In genomic region chr12:51967915-51968595, GRCm38 (mm10) we compare ENCODE assay signal across 33 mouse cellular contexts. TPM values are rescaled to one million over a fixed set of nuclear protein-coding genes. Genes with fewer than 3 reads are reported as not detected.
DNase-seq lines count a peak whose midpoint lies in the region; ATAC-seq lines count a peak whose summit lies in the region.
"Had no signal": no experiment of that assay in that cellular context is flagged by ENCODE, and none has a peak within 500 bp of the region (broad histone marks: within the 10 kb centered on the region; RNA-seq: fewer than 3 reads in every experiment).

No protein-coding gene starts in this region.

- no peaks in the 10 kb centered on the region for H3K27me3 ChIP-seq in liver, embryonic 16.5 days (ENCODE audit: control insufficient read depth, insufficient read depth, low read depth, low read length)
- no peaks in the 10 kb centered on the region for H3K27me3 ChIP-seq in liver, embryonic 12.5 days (replicated peaks)
- no peaks in the 10 kb centered on the region for H3K27me3 ChIP-seq in forebrain, embryonic 13.5 days
- H3K27me3 ChIP-seq: heart, embryonic 12.5 days; neural tube, embryonic 15.5 days; stomach, embryonic 15.5 days had no signal

- 0 out of 2 replicates have a peak, but pooled peaks cover 3% of the 10 kb centered on the region for H3K9me3 ChIP-seq in liver, embryonic 16.5 days (replicated peaks; ENCODE audit: control insufficient read depth, low read length)
- H3K9me3 ChIP-seq in liver, embryonic 12.5 days (replicated peaks) = no peaks in the 10 kb centered on the region; the same call in 1 of the 2 replicates
- no peaks in the 10 kb centered on the region for H3K9me3 ChIP-seq in forebrain, embryonic 13.5 days (replicated peaks)
- H3K9me3 ChIP-seq: neural tube, embryonic 15.5 days; stomach, embryonic 15.5 days had no signal

- ATAC-seq in liver, embryonic 16.5 days (ENCODE audit: low read depth) = no peak
- ATAC-seq in liver, embryonic 12.5 days = no peak
- ATAC-seq in megakaryocyte, adult 5-6 weeks (ENCODE audit: poor library complexity, severe bottlenecking) = peak; percentile 57
- no peak for ATAC-seq in forebrain, embryonic 13.5 days
- ATAC-seq: inflammation-experienced regulatory T-cells, adult 6 months had no signal

- H3K4me3 ChIP-seq in liver, embryonic 16.5 days (ENCODE audit: low read depth, low read length) = no peak overlapping the region
- no peak overlapping the region for H3K4me3 ChIP-seq in liver, embryonic 12.5 days
- H3K4me3 ChIP-seq in forebrain, embryonic 13.5 days = no peak overlapping the region
- H3K4me3 ChIP-seq: forebrain, embryonic 10.5 days; gastrocnemius, adult 2 months; heart, embryonic 12.5 days; neural tube, embryonic 15.5 days; stomach, embryonic 15.5 days had no signal

- H3K4me1 ChIP-seq in liver, embryonic 16.5 days (ENCODE audit: control insufficient read depth, low read depth, low read length) = peaks cover 8% of the 10 kb centered on the region
- peaks cover 39% of the 10 kb centered on the region for H3K4me1 ChIP-seq in liver, embryonic 12.5 days
- peaks cover 11% of the 10 kb centered on the region for H3K4me1 ChIP-seq in forebrain, embryonic 13.5 days

- no peaks in the 10 kb centered on the region for H3K36me3 ChIP-seq in liver, embryonic 16.5 days (ENCODE audit: control insufficient read depth, insufficient read depth)
- H3K36me3 ChIP-seq in liver, embryonic 12.5 days = peaks cover 3% of the 10 kb centered on the region; the same call in 1 of the 2 replicates
- H3K36me3 ChIP-seq in forebrain, embryonic 13.5 days (ENCODE audit: poor library complexity, severe bottlenecking) = no peaks in the 10 kb centered on the region
- H3K36me3 ChIP-seq: forebrain, embryonic 10.5 days; neural tube, embryonic 15.5 days; stomach, embryonic 15.5 days had no signal

- DNase-seq in 416B (ENCODE audit: low read depth) (peak; percentile 50), adipocyte (ENCODE audit: low spot score) (peak; percentile 35)
- no peak for DNase-seq in gastrocnemius, postnatal 25 days
- DNase-seq in urinary bladder, postnatal 4 days (ENCODE audit: low spot score in 2 of 2) = no peak
- DNase-seq: adrenal gland, postnatal 25 days; cerebellum, adult 8-10 months; cerebellum, postnatal 36 days; gastrocnemius, adult 2 months; kidney, adult 18-20 months; kidney, postnatal 10 days; left cerebral cortex, postnatal 4 days; right cerebral cortex, adult 18-20 months; right cerebral cortex, postnatal 4 days; thymus, postnatal 36 days had no signal

- no peak overlapping the region for H3K4me2 ChIP-seq in liver, embryonic 16.5 days (ENCODE audit: low read depth, low read length)
- H3K4me2 ChIP-seq in liver, embryonic 12.5 days = no peak overlapping the region
- H3K4me2 ChIP-seq in forebrain, embryonic 13.5 days = no peak overlapping the region
- H3K4me2 ChIP-seq: heart, embryonic 12.5 days; hindbrain, embryonic 14.5 days; midbrain, embryonic 11.5 days; neural tube, embryonic 15.5 days; stomach, embryonic 15.5 days had no signal

- peak overlapping the region; percentile 37; the same call in 1 of the 2 replicates for H3K27ac ChIP-seq in liver, embryonic 16.5 days (ENCODE audit: low read length)
- H3K27ac ChIP-seq in liver, embryonic 12.5 days = no peak overlapping the region
- H3K27ac ChIP-seq in forebrain, embryonic 13.5 days = no peak overlapping the region
- H3K27ac ChIP-seq: forebrain, embryonic 10.5 days; gastrocnemius, adult 2 months; hindbrain, embryonic 14.5 days; neural tube, embryonic 15.5 days; stomach, embryonic 15.5 days had no signal

- no peak overlapping the region for H3K9ac ChIP-seq in liver, embryonic 16.5 days (ENCODE audit: low read depth, low read length)
- no peak overlapping the region for H3K9ac ChIP-seq in liver, embryonic 12.5 days
- H3K9ac ChIP-seq in forebrain, embryonic 13.5 days = no peak overlapping the region
- H3K9ac ChIP-seq: heart, embryonic 12.5 days; hindbrain, embryonic 14.5 days; neural tube, embryonic 15.5 days; stomach, embryonic 15.5 days had no signal

- WGBS in liver, embryonic 16.5 days (ENCODE audit: insufficient replicate concordance) = 64% methylated on average over 9 of the region's 9 CpGs
- 78% methylated on average over 9 of the region's 9 CpGs for WGBS in liver, embryonic 12.5 days (ENCODE audit: insufficient replicate concordance)
- 89% methylated on average over 9 of the region's 9 CpGs for WGBS in forebrain, embryonic 13.5 days

RNA-seq across cellular contexts. Expression of gene Heatr5a, which starts 3.1 kb away (rescaled TPM):
- polyA plus RNA-seq in liver, embryonic 16.5 days (2015; fragmentation: Nextera tagmentation; extraction: Ambion mirVana) = 5.0 and 5.2 TPM in 2 replicates
- polyA plus RNA-seq in liver, embryonic 12.5 days (2016; fragmentation: Nextera tagmentation; extraction: Ambion mirVana) = 12.7 and 13.8 TPM in 2 replicates
- total RNA-seq in megakaryocyte, adult 5-6 weeks (2015) = 38.3 and 43.4 TPM in 2 replicates
- total RNA-seq in megakaryocyte, adult 5-6 weeks (2017) = 37.7 and 39.7 TPM in 2 replicates
- 10 to 100 TPM; 14.8 to 19.5 TPM for total RNA-seq in gastrocnemius, postnatal 25 days (2021)
- 6.7 and 7.3 TPM in 2 replicates for polyA plus RNA-seq in forebrain, embryonic 13.5 days (2015; fragmentation: Nextera tagmentation; extraction: Ambion mirVana)

RNA-seq across cellular contexts. Expression of gene Dtd2, which starts 38.2 kb away (rescaled TPM):
- polyA plus RNA-seq in liver, embryonic 16.5 days (2015; fragmentation: Nextera tagmentation; extraction: Ambion mirVana) = 10.4 and 12.8 TPM in 2 replicates
- polyA plus RNA-seq in liver, embryonic 12.5 days (2016; fragmentation: Nextera tagmentation; extraction: Ambion mirVana) = 20.2 and 20.9 TPM in 2 replicates
- total RNA-seq in megakaryocyte, adult 5-6 weeks (2015) = 7.5 and 9.1 TPM in 2 replicates
- 6.0 and 8.6 TPM in 2 replicates for total RNA-seq in megakaryocyte, adult 5-6 weeks (2017)
- 1 to 10 TPM; 3.9 to 4.0 TPM for total RNA-seq in gastrocnemius, postnatal 25 days (2021)
- 19.1 and 21.1 TPM in 2 replicates for polyA plus RNA-seq in forebrain, embryonic 13.5 days (2015; fragmentation: Nextera tagmentation; extraction: Ambion mirVana)

RNA-seq across cellular contexts. Expression of gene Gpr33, which starts 59.8 kb away (rescaled TPM):
- not detected in 2 replicates for polyA plus RNA-seq in liver, embryonic 16.5 days (2015; fragmentation: Nextera tagmentation; extraction: Ambion mirVana)
- polyA plus RNA-seq in liver, embryonic 12.5 days (2016; fragmentation: Nextera tagmentation; extraction: Ambion mirVana) = not detected in 2 replicates
- not detected in 2 replicates for total RNA-seq in megakaryocyte, adult 5-6 weeks (2015)
- total RNA-seq in megakaryocyte, adult 5-6 weeks (2017) = not detected in 2 replicates
- not detected for total RNA-seq in gastrocnemius, postnatal 25 days (2021)
- polyA plus RNA-seq in forebrain, embryonic 13.5 days (2015; fragmentation: Nextera tagmentation; extraction: Ambion mirVana) = not detected in 2 replicates
- total RNA-seq: adrenal gland, postnatal 25 days; gastrocnemius, adult 2 months; heart, postnatal 25 days; layer of hippocampus, postnatal 10 days; left cerebral cortex, adult 8-10 months; left cerebral cortex, postnatal 4 days; liver, adult 2 months; midbrain, postnatal 0 days had no signal
- polyA plus RNA-seq: brain, embryonic 14.5 days; embryonic facial prominence, embryonic 11.5 days; forebrain, embryonic 10.5 days; gonadal fat pad, adult 2 months; heart, embryonic 12.5 days; hindbrain, embryonic 14.5 days; inflammation-experienced regulatory T-cells, adult 6 months; liver, adult 2 months; midbrain, embryonic 11.5 days; midbrain, postnatal 0 days; neural tube, embryonic 15.5 days; stomach, embryonic 15.5 days had no signal

Comparison
In these comparisons a context has a peak if more than half of its experiments do, and no peak if none do; other contexts are left out.
1. DNase-seq: peak in 416B (single experiment) and adipocyte (single experiment); none in gastrocnemius, postnatal 25 days (single experiment) and urinary bladder, postnatal 4 days (0 of 2).